Mouse (Mus musculus) thymus, adult 2 months (tissue): Measurements from ENCODE around the gene Fes.

Experiments used
- CTCF ChIP-seq: fragments of 200-500 bp; IDR thresholded peaks from 2 replicates; pipeline ENCODE4 v1.5.1; 2012; ENCODE audit warnings: mild to moderate bottlenecking, control low read depth, low read length, moderate library complexity, borderline replicate concordance; ENCODE audit not compliant: control insufficient read depth, poor library complexity, insufficient read depth; ENCODE audit errors: extremely low read depth
- POLR2A ChIP-seq: fragments of 200-500 bp; IDR thresholded peaks from 2 replicates; pipeline ENCODE4 v1.6.1; 2012; ENCODE audit warnings: mild to moderate bottlenecking, low read length, control low read depth, moderate library complexity; ENCODE audit not compliant: control insufficient read depth, poor library complexity, insufficient read depth; ENCODE audit errors: extremely low read depth

- TF ChIP-seq POLR2A, result no peak
- TF ChIP-seq CTCF, result no peak
Observed at GRCm38 (mm10) chr7:80414303-80414855, 26.6 kb upstream of the Fes start.
